Mouse (Mus musculus) frontal cortex, postnatal 14 days (tissue): ENCODE data around the gene Nhlrc4.
A peak's percentile ranks its signal among the peaks of the same experiment; 100 is the strongest.

Source experiments
- DNase-seq, 2 experiments: peaks; one replicate each; pipeline ENCODE4 v3.0.0; 2022; ENCODE audit warnings: low spot score in 2 of 2

Gene Nhlrc4

DNA sequence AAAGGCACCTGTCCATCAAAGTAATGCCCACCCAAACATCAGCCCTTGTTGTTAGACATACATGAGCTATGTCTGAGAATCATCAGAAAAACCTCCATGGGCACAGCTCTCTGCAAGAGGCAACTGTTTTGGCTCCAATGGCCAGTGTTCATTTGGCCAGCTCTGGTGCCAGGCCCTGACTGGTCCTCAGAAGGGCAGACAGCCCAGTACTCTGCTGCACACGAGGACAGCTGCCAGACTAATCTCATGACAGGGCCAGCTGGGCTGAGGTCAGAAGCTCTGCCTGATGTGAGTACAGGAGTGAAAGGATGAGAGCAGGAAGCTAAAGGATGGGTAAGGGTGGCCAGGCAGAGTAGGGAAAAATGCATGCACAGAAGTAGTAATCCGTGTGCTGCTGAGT, 19.4 kb downstream of the Nhlrc4 start:
- no peak for DNase-seq

DNA sequence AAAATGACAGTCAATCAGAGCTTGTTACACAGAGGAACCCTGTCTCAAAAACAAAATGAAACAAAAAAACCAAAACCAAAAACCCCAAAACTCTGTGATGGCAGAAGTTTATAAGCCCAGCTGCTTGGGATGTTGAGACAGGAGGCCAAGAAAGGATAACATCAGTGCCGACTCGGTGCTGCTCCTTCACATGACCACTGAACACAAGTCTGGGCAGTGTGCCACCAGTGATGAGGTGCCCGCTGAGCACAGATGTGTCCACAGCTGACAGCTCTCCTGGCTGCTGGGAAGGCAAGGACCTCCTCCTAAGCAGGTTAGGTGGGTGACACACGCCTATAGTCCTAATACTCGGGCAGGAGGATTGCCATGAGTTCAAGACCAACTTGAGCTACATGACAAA, 22.6 kb downstream of the Nhlrc4 start:
- DNase-seq, result no peak

- DNase-seq, result peak; percentile 100
Measured at GRCm38 (mm10) chr17:25919786-25920642, 24.7 kb downstream of the Nhlrc4 start.

DNA sequence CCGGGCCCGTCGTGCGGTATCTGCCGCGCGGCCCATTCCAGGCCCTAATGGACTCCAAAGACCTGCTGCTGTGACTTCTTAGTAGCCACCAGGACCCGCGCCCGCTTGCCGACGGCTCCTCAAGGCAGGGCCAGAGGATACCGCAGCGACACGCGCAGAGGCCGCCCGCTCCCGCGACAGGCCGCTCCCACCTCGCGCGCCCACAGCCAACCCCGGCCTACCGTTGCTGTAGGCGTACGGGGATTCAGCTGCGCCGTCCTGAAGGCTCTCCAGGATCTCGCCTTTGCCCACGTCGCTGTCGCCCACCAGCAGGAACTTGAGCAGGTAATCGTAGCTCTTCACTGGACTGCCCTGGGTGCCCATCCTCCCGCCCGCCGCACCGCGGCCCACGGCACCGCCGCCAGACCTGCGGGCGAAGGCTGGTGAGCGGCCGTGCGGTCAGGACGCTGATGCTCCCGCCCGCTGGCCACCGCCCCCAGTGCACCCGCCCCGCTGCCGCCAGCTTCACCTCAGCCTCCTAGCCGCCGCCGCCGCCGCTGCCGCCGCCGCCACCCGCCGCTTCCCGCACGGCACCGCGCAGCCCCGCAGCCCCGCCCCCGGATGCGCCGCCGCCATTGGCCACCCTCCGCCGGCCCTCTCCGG, 25.5 kb downstream of the Nhlrc4 start, which contains the start of gene Rab40c:
TSS of gene Rab40c (minus strand) at position 584 of the 642 bp plus-strand sequence.
- peak in 1 of 2 experiments; percentile 42 for DNase-seq

GRCm38 (mm10) chr17:25918037-25918750, 26.6 kb downstream of the Nhlrc4 start:
- DNase-seq, result no peak

DNA sequence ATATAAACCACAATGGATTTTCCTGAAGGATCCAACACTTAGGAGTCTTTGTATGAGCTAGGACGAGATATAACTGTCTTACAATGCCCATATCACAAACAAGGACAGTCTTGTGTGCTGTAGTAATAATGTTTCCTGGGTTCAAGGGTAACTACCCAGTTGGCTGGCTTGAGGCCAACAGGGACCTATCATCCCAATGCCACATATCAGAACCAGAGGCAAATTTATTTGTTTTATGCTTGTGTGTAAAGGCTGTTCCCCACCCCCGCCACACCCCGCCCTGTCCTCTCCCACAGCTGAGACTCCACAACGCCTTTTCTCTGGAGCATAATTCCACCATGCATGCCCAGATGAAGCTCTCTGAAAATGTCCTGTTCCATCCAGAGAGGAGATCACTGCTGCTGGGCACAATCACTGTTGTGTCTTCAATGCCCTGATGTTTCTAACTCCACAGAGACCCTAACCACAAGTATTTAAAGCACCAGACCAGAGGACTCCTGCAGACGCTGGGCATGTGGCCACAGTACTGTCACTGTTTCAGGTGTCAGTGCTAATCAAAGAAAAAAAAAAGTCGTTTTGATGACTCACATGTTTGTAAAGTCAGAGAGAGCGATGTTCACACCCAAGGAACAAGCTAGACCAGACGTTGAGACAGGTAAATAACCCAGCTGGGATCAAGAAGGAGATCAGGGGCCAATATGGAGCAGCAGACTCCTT, 27.7 kb downstream of the Nhlrc4 start:
- no peak for DNase-seq

DNA sequence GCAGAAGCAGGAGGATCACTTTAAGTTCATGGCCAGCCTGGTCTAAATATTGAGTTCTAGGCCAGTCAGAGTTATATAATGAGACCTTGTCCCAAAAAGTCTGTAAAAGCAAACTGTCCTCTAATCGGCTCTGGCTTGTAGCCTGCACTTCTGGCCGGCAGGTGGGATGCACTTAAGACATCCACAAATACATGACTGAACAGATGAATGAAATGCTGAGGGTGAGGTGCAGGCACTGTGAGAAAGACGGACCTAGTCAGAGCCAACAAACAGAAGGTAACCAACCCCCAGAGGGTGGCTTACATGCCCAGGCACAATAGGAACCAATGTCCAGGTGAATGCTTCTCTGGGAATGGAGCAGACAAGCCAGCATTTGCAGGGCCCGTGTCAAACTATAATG, 30.5 kb downstream of the Nhlrc4 start:
- no peak for DNase-seq

- DNase-seq, result no peak
Measured at GRCm38 (mm10) chr17:25913877-25914275, 30.9 kb downstream of the Nhlrc4 start.

- DNase-seq, result peak; percentile 38 to 41
Measured at GRCm38 (mm10) chr17:25913186-25913876, 31.4 kb downstream of the Nhlrc4 start.

DNA sequence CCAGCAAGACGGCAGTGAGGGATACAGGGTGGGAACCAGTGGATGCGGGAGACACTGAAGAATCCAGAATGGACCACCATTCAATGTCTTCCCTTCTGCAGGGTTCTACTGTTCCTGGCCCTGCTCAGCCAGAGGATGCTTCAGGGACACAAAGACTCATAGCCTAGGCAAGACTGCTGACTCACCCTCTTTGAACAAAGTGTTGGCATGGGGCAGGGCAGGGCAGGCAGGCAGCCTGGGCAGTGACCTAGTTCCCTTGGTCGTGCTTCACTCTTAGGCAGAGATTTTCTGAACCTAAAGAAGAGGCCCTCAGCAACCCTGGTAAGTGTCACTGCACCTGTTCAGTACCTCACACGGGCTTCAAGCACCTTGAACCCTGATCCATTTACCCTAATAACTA, 32.9 kb downstream of the Nhlrc4 start:
- no peak for DNase-seq

- no peak for DNase-seq
Measured at GRCm38 (mm10) chr17:25907640-25908039, 37.1 kb downstream of the Nhlrc4 start.

DNA sequence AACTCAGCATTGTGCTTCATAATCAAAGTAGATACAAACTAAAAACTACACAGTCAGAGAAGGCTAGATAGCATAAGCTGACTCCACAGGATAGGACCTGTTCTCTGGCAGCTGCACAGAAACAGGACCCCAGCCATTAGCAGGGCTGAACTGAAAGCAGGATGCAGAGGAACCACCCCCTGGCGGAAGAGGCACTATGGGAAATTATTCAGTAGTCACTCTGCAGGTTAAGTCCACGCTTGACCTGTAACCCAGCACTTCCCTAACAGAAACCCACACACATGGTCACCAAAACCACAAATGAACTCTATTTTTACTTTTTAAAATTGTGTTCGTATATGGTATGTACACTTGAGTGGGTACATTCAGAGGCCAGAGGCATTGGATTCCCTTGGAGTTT, 41.7 kb downstream of the Nhlrc4 start:
- no peak for DNase-seq

GRCm38 (mm10) chr17:25900193-25900592, 44.6 kb downstream of the Nhlrc4 start:
- no peak for DNase-seq

- no peak for DNase-seq
Measured at GRCm38 (mm10) chr17:25895891-25896290, 48.9 kb downstream of the Nhlrc4 start.

DNA sequence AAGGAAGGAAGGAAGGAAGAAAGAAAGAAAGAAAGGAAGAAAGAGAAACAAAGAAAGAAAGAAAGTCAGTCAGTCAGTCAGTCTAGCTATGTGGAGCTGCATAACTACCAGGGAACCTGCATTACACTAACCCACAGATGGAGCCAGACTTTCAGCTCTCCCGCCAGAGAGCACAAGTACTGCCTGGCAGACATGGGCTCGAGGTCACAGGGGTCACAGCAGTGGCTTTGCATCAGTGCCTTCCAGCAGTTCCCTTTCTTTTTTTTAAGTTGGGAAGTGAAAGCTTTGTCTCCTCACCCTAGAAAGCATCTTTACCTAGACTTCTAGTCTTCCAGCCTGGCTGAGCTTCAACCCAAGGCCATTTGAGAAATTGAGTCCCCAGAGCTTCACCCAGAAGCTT, 49.3 kb downstream of the Nhlrc4 start:
- DNase-seq, result no peak

DNA sequence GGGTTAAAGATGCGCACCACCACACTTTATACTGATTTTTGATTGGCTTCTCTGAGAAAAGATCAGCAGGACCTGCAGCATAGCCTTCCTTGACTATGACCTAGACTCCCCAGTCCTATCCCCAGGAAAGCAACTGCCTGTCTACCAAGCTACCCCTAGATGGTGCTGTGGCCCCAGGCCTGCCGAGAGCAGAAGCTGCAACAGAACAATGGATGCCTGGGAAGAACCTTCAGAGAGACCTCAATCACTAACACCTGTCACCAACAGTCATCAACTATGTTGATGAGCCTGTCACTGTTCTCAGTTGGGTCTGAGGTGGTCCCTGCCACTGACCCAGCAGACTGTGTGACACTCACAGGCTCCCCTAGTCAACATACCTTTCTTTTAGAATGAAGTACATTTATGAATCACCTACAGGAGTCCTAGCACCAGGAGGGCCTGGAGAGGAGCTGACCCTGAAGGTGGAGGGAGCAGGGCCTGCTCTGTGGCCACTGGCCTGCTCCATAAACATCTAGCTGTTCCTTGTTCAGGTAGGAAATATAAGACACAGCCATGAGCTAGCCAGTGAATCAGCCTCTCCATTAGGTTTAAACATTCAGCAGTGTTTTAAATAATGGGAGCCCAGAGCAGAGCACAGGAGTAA, 50.7 kb downstream of the Nhlrc4 start:
- DNase-seq, result no peak
